8 mouse cellular contexts compared by ENCODE assay signal in the genomic region with DNA sequence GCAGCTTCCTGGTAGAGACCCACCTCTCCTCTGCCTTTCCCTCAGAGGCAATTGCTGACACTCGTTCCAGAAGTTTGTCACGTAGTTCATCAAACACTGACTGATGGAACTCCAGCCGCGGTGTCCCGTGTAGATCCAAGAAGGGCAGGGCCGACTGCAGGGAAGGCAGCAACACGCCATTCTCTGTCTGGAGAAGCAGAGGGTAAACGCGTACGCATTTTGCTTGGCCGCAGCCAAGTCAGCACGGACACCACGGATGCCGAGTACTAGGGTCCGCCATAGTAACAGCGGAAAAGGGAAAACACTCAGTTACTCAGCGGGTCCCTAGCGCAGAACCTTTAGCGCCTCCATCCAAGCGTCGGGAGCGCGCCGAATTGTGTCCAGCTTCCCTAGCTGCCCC. TPM values are rescaled to one million over a fixed set of nuclear protein-coding genes. Genes with fewer than 3 reads are reported as not detected.
DNase-seq lines count a peak whose midpoint lies in the region; ATAC-seq and TF ChIP-seq lines count a peak whose summit lies in the region.

No protein-coding gene starts in this region.

- peaks cover 34% of the 10 kb centered on the region for H3K36me3 ChIP-seq in heart, embryonic 10.5 days
- H3K36me3 ChIP-seq in ES-Bruce4 (ENCODE audit: control insufficient read depth, insufficient read depth, low read length, poor library complexity, severe bottlenecking), result no peaks in the 10 kb centered on the region
- H3K36me3 ChIP-seq in heart, postnatal 0 days (replicated peaks; ENCODE audit: control insufficient read depth, insufficient read depth, low read length), result peaks cover 32% of the 10 kb centered on the region

- WGBS in heart, embryonic 10.5 days, result under 1% methylated on average over 24 of the region's 24 CpGs
- WGBS in heart, postnatal 0 days, result under 1% methylated on average over 24 of the region's 24 CpGs

- no peak for DNase-seq in heart, embryonic 10.5 days (ENCODE audit: low spot score)
- DNase-seq in heart, postnatal 4 days, result no peak
- no peak for DNase-seq in heart, postnatal 0 days (ENCODE audit: low spot score)
- DNase-seq in adrenal gland, postnatal 25 days, result no peak
- no peak for DNase-seq in cerebellum, adult 11-12 months
- no peak for DNase-seq in layer of hippocampus, postnatal 14 days (ENCODE audit: low spot score in 2 of 2)

- peak overlapping the region; percentile 70 for H3K9ac ChIP-seq in ES-Bruce4 (ENCODE audit: low read depth, poor library complexity, severe bottlenecking)
- peak overlapping the region; percentile 78 for H3K9ac ChIP-seq in heart, postnatal 0 days (replicated peaks; ENCODE audit: low read depth, low read length)

- peak overlapping the region; percentile 97 for H3K4me3 ChIP-seq in heart, embryonic 10.5 days
- peak overlapping the region; percentile 89 for H3K4me3 ChIP-seq in ES-Bruce4 (ENCODE audit: low read depth, low read length)
- peak overlapping the region; percentile 84 for H3K4me3 ChIP-seq in heart, postnatal 0 days (ENCODE audit: low read depth, low read length)

- no peak for TF ChIP-seq POLR2A in ES-Bruce4 (IDR thresholded peaks at IDR 0.05; ENCODE audit: insufficient read depth, low read length)

- H3K4me1 ChIP-seq in heart, embryonic 10.5 days, result peaks cover 17% of the 10 kb centered on the region
- no peaks in the 10 kb centered on the region for H3K4me1 ChIP-seq in ES-Bruce4 (ENCODE audit: control insufficient read depth, insufficient read depth, low read length)
- peaks cover 10% of the 10 kb centered on the region for H3K4me1 ChIP-seq in heart, postnatal 0 days (ENCODE audit: control insufficient read depth, insufficient read depth)

- ATAC-seq in heart, postnatal 0 days (ENCODE audit: insufficient read depth, low read depth), result peak; percentile 14
- peak; percentile 19 for ATAC-seq in megakaryocyte, adult 5-6 weeks (ENCODE audit: poor library complexity, severe bottlenecking)

- H3K27me3 ChIP-seq in heart, embryonic 10.5 days (ENCODE audit: insufficient read depth, poor library complexity, severe bottlenecking), result peaks cover 31% of the 10 kb centered on the region
- H3K27me3 ChIP-seq in ES-Bruce4 (ENCODE audit: control insufficient read depth, insufficient read depth, low read length, poor library complexity, severe bottlenecking), result no peaks in the 10 kb centered on the region
- no peaks in the 10 kb centered on the region for H3K27me3 ChIP-seq in heart, postnatal 0 days (ENCODE audit: control insufficient read depth, insufficient read depth, low read length)

- no peak for TF ChIP-seq EP300 in ES-Bruce4 (IDR thresholded peaks at IDR 0.05; ENCODE audit: insufficient read depth, low read depth, low read length)
- no peak for TF ChIP-seq EP300 in heart, postnatal 0 days (IDR thresholded peaks at IDR 0.05; ENCODE audit: low read depth)

- H3K4me2 ChIP-seq in heart, postnatal 0 days (ENCODE audit: low read depth, low read length), result peak overlapping the region; percentile 87

- TF ChIP-seq CTCF in ES-Bruce4 (IDR thresholded peaks at IDR 0.05; ENCODE audit: low read depth, low read length), result no peak
- no peak for TF ChIP-seq CTCF in heart, postnatal 0 days (IDR thresholded peaks at IDR 0.05; ENCODE audit: low read depth)

- no peaks in the 10 kb centered on the region for H3K9me3 ChIP-seq in heart, embryonic 10.5 days
- no peaks in the 10 kb centered on the region for H3K9me3 ChIP-seq in ES-Bruce4 (replicated peaks; ENCODE audit: control insufficient read depth, insufficient read depth, low read length, poor library complexity, severe bottlenecking)
- no peaks in the 10 kb centered on the region for H3K9me3 ChIP-seq in heart, postnatal 0 days (replicated peaks; ENCODE audit: control insufficient read depth, low read length)

- H3K27ac ChIP-seq in heart, embryonic 10.5 days, result peak overlapping the region; percentile 99
- H3K27ac ChIP-seq in ES-Bruce4 (ENCODE audit: insufficient read depth, low read length), result no peak overlapping the region
- H3K27ac ChIP-seq in heart, postnatal 0 days (ENCODE audit: low read depth), result peak overlapping the region; percentile 85

RNA-seq across cellular contexts. Expression of a gene that starts 0.6 kb away (rescaled TPM):
- polyA plus RNA-seq in heart, embryonic 10.5 days (2016; fragmentation: Nextera tagmentation; extraction: Ambion mirVana), result 90.9 and 99.8 TPM in 2 replicates
- 10 to 100 TPM; 43.4 to 44.5 TPM for total RNA-seq in heart, postnatal 4 days (2021)
- polyA plus RNA-seq in ES-Bruce4 (2011; ENCODE audit: insufficient read depth, insufficient read length, low read depth, missing spikeins), result 36.1 and 41.0 TPM in 2 replicates
- total RNA-seq in heart, postnatal 0 days (2014; rRNA removed; ENCODE audit: low replicate concordance), result 49.0 and 63.7 TPM in 2 replicates
- polyA plus RNA-seq in heart, postnatal 0 days (2015; fragmentation: Nextera tagmentation; extraction: Ambion mirVana), result 38.4 and 41.9 TPM in 2 replicates
- total RNA-seq in megakaryocyte, adult 5-6 weeks (2015), result 21.4 and 23.8 TPM in 2 replicates
- 30.1 and 36.5 TPM in 2 replicates for total RNA-seq in megakaryocyte, adult 5-6 weeks (2017)
- total RNA-seq in adrenal gland, postnatal 25 days (2021), result 61.8 and 66.9 TPM in 2 replicates
- 10 to 100 TPM; 50.7 to 51.7 TPM for total RNA-seq in layer of hippocampus, postnatal 14 days (2021)

RNA-seq across cellular contexts. Expression of a gene that starts 3.8 kb away (rescaled TPM):
- 0.10 TPM in 1 of 2 replicates, not detected in the other for polyA plus RNA-seq in heart, embryonic 10.5 days (2016; fragmentation: Nextera tagmentation; extraction: Ambion mirVana)
- total RNA-seq in heart, postnatal 4 days (2021), result not detected
- polyA plus RNA-seq in ES-Bruce4 (2011; ENCODE audit: insufficient read depth, insufficient read length, low read depth, missing spikeins), result not detected in 2 replicates
- not detected in 2 replicates for total RNA-seq in heart, postnatal 0 days (2014; rRNA removed; ENCODE audit: low replicate concordance)
- polyA plus RNA-seq in heart, postnatal 0 days (2015; fragmentation: Nextera tagmentation; extraction: Ambion mirVana), result not detected in 2 replicates
- total RNA-seq in megakaryocyte, adult 5-6 weeks (2015), result not detected in 2 replicates
- not detected in 2 replicates for total RNA-seq in megakaryocyte, adult 5-6 weeks (2017)
- not detected in 2 replicates for total RNA-seq in adrenal gland, postnatal 25 days (2021)
- total RNA-seq in layer of hippocampus, postnatal 14 days (2021), result not detected

RNA-seq across cellular contexts. Expression of a gene that starts 7.9 kb away (rescaled TPM):
- 0.92 TPM in 1 of 2 replicates, not detected in the other for polyA plus RNA-seq in heart, embryonic 10.5 days (2016; fragmentation: Nextera tagmentation; extraction: Ambion mirVana)
- total RNA-seq in heart, postnatal 4 days (2021), result not detected
- 1.8 TPM in 1 of 2 replicates, not detected in the other for polyA plus RNA-seq in ES-Bruce4 (2011; ENCODE audit: insufficient read depth, insufficient read length, low read depth, missing spikeins)
- not detected in 2 replicates for total RNA-seq in heart, postnatal 0 days (2014; rRNA removed; ENCODE audit: low replicate concordance)
- polyA plus RNA-seq in heart, postnatal 0 days (2015; fragmentation: Nextera tagmentation; extraction: Ambion mirVana), result 0.33 TPM in 1 of 2 replicates, not detected in the other
- total RNA-seq in megakaryocyte, adult 5-6 weeks (2015), result 0.20 and 0.57 TPM in 2 replicates
- total RNA-seq in megakaryocyte, adult 5-6 weeks (2017), result not detected in 2 replicates
- 0.46 TPM in 1 of 2 replicates, not detected in the other for total RNA-seq in adrenal gland, postnatal 25 days (2021)
- not detected for total RNA-seq in layer of hippocampus, postnatal 14 days (2021)

RNA-seq across cellular contexts. Expression of a gene that starts 13.8 kb away (rescaled TPM):
- polyA plus RNA-seq in heart, embryonic 10.5 days (2016; fragmentation: Nextera tagmentation; extraction: Ambion mirVana), result 544 and 610 TPM in 2 replicates
- 100 to 1,000 TPM; 415 to 442 TPM for total RNA-seq in heart, postnatal 4 days (2021)
- 605 and 629 TPM in 2 replicates for polyA plus RNA-seq in ES-Bruce4 (2011; ENCODE audit: insufficient read depth, insufficient read length, low read depth, missing spikeins)
- total RNA-seq in heart, postnatal 0 days (2014; rRNA removed; ENCODE audit: low replicate concordance), result 665 and 888 TPM in 2 replicates
- polyA plus RNA-seq in heart, postnatal 0 days (2015; fragmentation: Nextera tagmentation; extraction: Ambion mirVana), result 217 and 244 TPM in 2 replicates
- total RNA-seq in megakaryocyte, adult 5-6 weeks (2015), result 269 and 285 TPM in 2 replicates
- 371 and 385 TPM in 2 replicates for total RNA-seq in megakaryocyte, adult 5-6 weeks (2017)
- total RNA-seq in adrenal gland, postnatal 25 days (2021), result 247 and 303 TPM in 2 replicates
- 100 to 1,000 TPM; 415 to 455 TPM for total RNA-seq in layer of hippocampus, postnatal 14 days (2021)

RNA-seq across cellular contexts. Expression of a gene that starts 14.0 kb away (rescaled TPM):
- polyA plus RNA-seq in heart, embryonic 10.5 days (2016; fragmentation: Nextera tagmentation; extraction: Ambion mirVana), result 7.7 and 8.4 TPM in 2 replicates
- 1 to 10 TPM; 4.4 to 5.8 TPM for total RNA-seq in heart, postnatal 4 days (2021)
- polyA plus RNA-seq in ES-Bruce4 (2011; ENCODE audit: insufficient read depth, insufficient read length, low read depth, missing spikeins), result 4.5 and 6.9 TPM in 2 replicates
- 4.9 and 8.6 TPM in 2 replicates for total RNA-seq in heart, postnatal 0 days (2014; rRNA removed; ENCODE audit: low replicate concordance)
- 4.4 and 5.2 TPM in 2 replicates for polyA plus RNA-seq in heart, postnatal 0 days (2015; fragmentation: Nextera tagmentation; extraction: Ambion mirVana)
- total RNA-seq in megakaryocyte, adult 5-6 weeks (2015), result 17.4 and 19.7 TPM in 2 replicates
- 25.1 and 29.6 TPM in 2 replicates for total RNA-seq in megakaryocyte, adult 5-6 weeks (2017)
- 28.1 and 33.9 TPM in 2 replicates for total RNA-seq in adrenal gland, postnatal 25 days (2021)
- 1 to 10 TPM; 1.7 to 2.0 TPM for total RNA-seq in layer of hippocampus, postnatal 14 days (2021)
